Comparison of ENCODE assay signal across 8 mouse cellular contexts in the genomic region with DNA sequence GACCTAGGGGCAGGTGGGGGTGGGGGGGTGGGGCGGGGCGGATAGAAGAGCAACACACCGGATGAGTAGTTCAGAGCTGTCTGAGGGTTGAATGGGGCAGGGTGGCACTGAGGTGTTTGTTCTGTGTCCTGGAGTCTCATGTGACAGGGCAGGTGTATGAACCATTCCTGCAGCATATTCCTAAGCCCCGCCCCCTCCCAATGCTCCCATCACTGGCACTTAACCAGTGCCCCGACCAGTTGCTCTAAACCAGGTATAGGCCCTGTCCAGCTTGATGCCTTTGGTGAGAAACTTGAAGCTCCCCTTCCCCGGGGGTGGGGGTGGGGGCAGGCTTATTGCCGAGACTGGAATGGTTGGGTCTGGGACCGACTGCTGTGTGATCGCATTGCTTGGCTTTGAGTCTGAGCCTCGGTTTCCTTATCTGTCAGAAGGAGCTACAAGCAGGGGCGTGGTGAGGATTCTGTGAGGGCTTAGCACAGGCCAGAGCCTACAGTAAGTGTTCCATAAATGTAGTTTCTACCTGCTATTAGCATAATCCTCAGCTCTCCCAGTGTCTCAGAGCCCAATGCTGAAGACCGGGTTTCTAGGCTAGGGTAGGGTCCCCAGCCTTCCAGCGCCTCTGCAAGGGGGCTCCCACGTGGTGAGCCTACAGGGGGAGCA. TPM values are rescaled to one million over a fixed set of nuclear protein-coding genes. Genes with fewer than 3 reads are reported as not detected.
DNase-seq lines count a peak whose midpoint lies in the region; ATAC-seq and TF ChIP-seq lines count a peak whose summit lies in the region.

No protein-coding gene starts in this region.

- peak overlapping the region; percentile 50 for H3K4me3 ChIP-seq in kidney, embryonic 16.5 days (ENCODE audit: low read length)
- H3K4me3 ChIP-seq in kidney, adult 2 months (ENCODE audit: insufficient read depth, low read depth, low read length): no peak overlapping the region
- H3K4me3 ChIP-seq in forebrain, embryonic 11.5 days (ENCODE audit: low read depth, low read length): peak overlapping the region; percentile 34
- H3K4me3 ChIP-seq in limb, embryonic 13.5 days: peak overlapping the region; percentile 46
- peak overlapping the region; percentile 43 for H3K4me3 ChIP-seq in neural tube, embryonic 14.5 days (ENCODE audit: low read depth, low read length)

- DNase-seq in kidney, adult 2 months: no peak
- no peak for DNase-seq in forebrain, embryonic 11.5 days (ENCODE audit: low spot score)
- DNase-seq in adrenal gland, postnatal 36 days: no peak
- no peak for DNase-seq in adrenal gland, postnatal 25 days

- H3K9ac ChIP-seq in kidney, embryonic 16.5 days (replicated peaks; ENCODE audit: low read length): peak overlapping the region; percentile 54
- peak overlapping the region; percentile 35 for H3K9ac ChIP-seq in forebrain, embryonic 11.5 days (ENCODE audit: low read length)
- peak overlapping the region; percentile 59 for H3K9ac ChIP-seq in limb, embryonic 13.5 days
- peak overlapping the region; percentile 55 for H3K9ac ChIP-seq in neural tube, embryonic 14.5 days (replicated peaks; ENCODE audit: low read depth, low read length)

- ATAC-seq in kidney, embryonic 16.5 days (ENCODE audit: low FRiP score, low TSS enrichment): no peak
- no peak for ATAC-seq in forebrain, embryonic 11.5 days (replicated peaks; ENCODE audit: low FRiP score)
- ATAC-seq in limb, embryonic 13.5 days (ENCODE audit: low FRiP score, low read depth): no peak
- no peak for ATAC-seq in neural tube, embryonic 14.5 days (ENCODE audit: low read depth)
- ATAC-seq in activated CD4-positive, CD25-positive, alpha-beta regulatory T cell, adult 4 months: no peak

- peaks cover 76% of the 10 kb centered on the region for H3K4me1 ChIP-seq in kidney, embryonic 16.5 days (ENCODE audit: insufficient read depth, low read length)
- H3K4me1 ChIP-seq in kidney, adult 2 months (ENCODE audit: control insufficient read depth, insufficient read depth, low read length): peaks cover 10% of the 10 kb centered on the region; the same call in 1 of the 2 replicates
- H3K4me1 ChIP-seq in forebrain, embryonic 11.5 days (replicated peaks; ENCODE audit: control insufficient read depth, insufficient read depth, low read length): peaks cover 58% of the 10 kb centered on the region
- peaks cover 63% of the 10 kb centered on the region for H3K4me1 ChIP-seq in limb, embryonic 13.5 days
- peaks cover 68% of the 10 kb centered on the region for H3K4me1 ChIP-seq in neural tube, embryonic 14.5 days (ENCODE audit: control insufficient read depth, insufficient read depth, low read length)

- H3K4me2 ChIP-seq in kidney, embryonic 16.5 days (replicated peaks; ENCODE audit: low read depth, low read length): peak overlapping the region; percentile 70
- H3K4me2 ChIP-seq in forebrain, embryonic 11.5 days (ENCODE audit: low read depth, low read length, severe bottlenecking): peak overlapping the region; percentile 60
- peak overlapping the region; percentile 82 for H3K4me2 ChIP-seq in limb, embryonic 13.5 days (replicated peaks)
- peak overlapping the region; percentile 77 for H3K4me2 ChIP-seq in neural tube, embryonic 14.5 days (ENCODE audit: low read depth, low read length)

- H3K36me3 ChIP-seq in kidney, embryonic 16.5 days (ENCODE audit: insufficient read depth, low read length): no peaks in the 10 kb centered on the region
- no peaks in the 10 kb centered on the region for H3K36me3 ChIP-seq in kidney, adult 2 months (ENCODE audit: control insufficient read depth, insufficient read depth, low read length)
- no peaks in the 10 kb centered on the region for H3K36me3 ChIP-seq in forebrain, embryonic 11.5 days (ENCODE audit: control insufficient read depth, insufficient read depth, low read length)
- no peaks in the 10 kb centered on the region for H3K36me3 ChIP-seq in limb, embryonic 13.5 days
- H3K36me3 ChIP-seq in neural tube, embryonic 14.5 days (ENCODE audit: control insufficient read depth, insufficient read depth, low read length): no peaks in the 10 kb centered on the region

- no peak for TF ChIP-seq POLR2A in kidney, adult 2 months (IDR thresholded peaks at IDR 0.05; ENCODE audit: low read depth, low read length)

- WGBS in kidney, embryonic 16.5 days: 6% methylated on average over 14 of the region's 14 CpGs
- WGBS in kidney, adult 2 months: 20% methylated on average over 14 of the region's 14 CpGs
- 2% methylated on average over 14 of the region's 14 CpGs for WGBS in forebrain, embryonic 11.5 days
- 5% methylated on average over 14 of the region's 14 CpGs for WGBS in limb, embryonic 13.5 days
- 1% methylated on average over 13 of the region's 14 CpGs for WGBS in neural tube, embryonic 14.5 days

- H3K27ac ChIP-seq in kidney, embryonic 16.5 days (ENCODE audit: low read length): peak overlapping the region; percentile 11
- no peak overlapping the region for H3K27ac ChIP-seq in kidney, adult 2 months (ENCODE audit: insufficient read depth, low read depth, low read length)
- H3K27ac ChIP-seq in forebrain, embryonic 11.5 days (ENCODE audit: low read depth, low read length): peak overlapping the region; percentile 84
- no peak overlapping the region for H3K27ac ChIP-seq in limb, embryonic 13.5 days
- peak overlapping the region; percentile 84 for H3K27ac ChIP-seq in neural tube, embryonic 14.5 days (ENCODE audit: low read depth, low read length)

- no peak for TF ChIP-seq CTCF in kidney, adult 2 months (conservative IDR thresholded peaks at IDR 0.05; ENCODE audit: insufficient read depth, insufficient read length, low read depth, low read length)

- peaks cover 3% of the 10 kb centered on the region; the same call in 1 of the 2 replicates for H3K27me3 ChIP-seq in kidney, embryonic 16.5 days (ENCODE audit: insufficient read depth, low read length)
- H3K27me3 ChIP-seq in kidney, adult 2 months (replicated peaks; ENCODE audit: control insufficient read depth, insufficient read depth, low read length): no peaks in the 10 kb centered on the region
- 0 out of 2 replicates have a peak, but pooled peaks cover 2% of the 10 kb centered on the region for H3K27me3 ChIP-seq in forebrain, embryonic 11.5 days (ENCODE audit: control insufficient read depth, insufficient read depth, low read length)
- peaks cover 74% of the 10 kb centered on the region for H3K27me3 ChIP-seq in limb, embryonic 13.5 days
- H3K27me3 ChIP-seq in neural tube, embryonic 14.5 days (ENCODE audit: control insufficient read depth, insufficient read depth, low read length): no peaks in the 10 kb centered on the region

- no peaks in the 10 kb centered on the region for H3K9me3 ChIP-seq in kidney, embryonic 16.5 days (ENCODE audit: low read length)
- no peaks in the 10 kb centered on the region for H3K9me3 ChIP-seq in forebrain, embryonic 11.5 days (ENCODE audit: control insufficient read depth, low read length)
- no peaks in the 10 kb centered on the region for H3K9me3 ChIP-seq in limb, embryonic 13.5 days
- no peaks in the 10 kb centered on the region for H3K9me3 ChIP-seq in neural tube, embryonic 14.5 days (ENCODE audit: control insufficient read depth, low read length)

RNA-seq across cellular contexts. Expression of gene Fam222a, which starts 3.1 kb away (rescaled TPM):
- polyA plus RNA-seq in kidney, embryonic 16.5 days (2015; fragmentation: Nextera tagmentation; extraction: Ambion mirVana): 4.1 and 4.5 TPM in 2 replicates
- polyA plus RNA-seq in kidney, adult 2 months (2012; rRNA removed): 4.9 and 5.5 TPM in 2 replicates
- 8.7 and 9.4 TPM in 2 replicates for polyA plus RNA-seq in forebrain, embryonic 11.5 days (2014; fragmentation: Nextera tagmentation; extraction: Ambion mirVana)
- polyA plus RNA-seq in limb, embryonic 13.5 days (2015; fragmentation: Nextera tagmentation; extraction: Ambion mirVana): 0.69 and 0.72 TPM in 2 replicates
- 5.3 and 7.0 TPM in 2 replicates for polyA plus RNA-seq in neural tube, embryonic 14.5 days (2014; fragmentation: Nextera tagmentation; extraction: Ambion mirVana)
- total RNA-seq in adrenal gland, postnatal 36 days (2021): 100 to 1,000 TPM in 1 of 2 experiments, 10 to 100 TPM in 1; 52.1 to 118 TPM
- not detected for polyA plus RNA-seq in activated CD4-positive, CD25-positive, alpha-beta regulatory T cell, adult 4 months (2017; shearing (Covaris generic))
- total RNA-seq in adrenal gland, postnatal 25 days (2021): 26.9 and 39.8 TPM in 2 replicates

Comparison
In these comparisons a context has a peak if more than half of its experiments do, and no peak if none do; other contexts are left out.
1. H3K27ac ChIP-seq: peak in kidney, embryonic 16.5 days (single experiment), forebrain, embryonic 11.5 days (single experiment) and neural tube, embryonic 14.5 days (single experiment); none in kidney, adult 2 months (single experiment) and limb, embryonic 13.5 days (single experiment).
2. Peak in every context shown above with its lines, with median percentiles within 50 percentile points of each other: H3K4me2 ChIP-seq and H3K9ac ChIP-seq.